Mouse (Mus musculus): ENCODE measurements around the gene Smyd3.

- TF ChIP-seq POLR2A (IDR thresholded peaks at IDR 0.05; ENCODE audit: control insufficient read depth, extremely low read depth, insufficient read depth, low read length, poor library complexity), result no peak
- no peak for TF ChIP-seq CTCF (IDR thresholded peaks at IDR 0.05; ENCODE audit: borderline replicate concordance, control insufficient read depth, extremely low read depth, insufficient read depth, low read length, poor library complexity)
Observed at GRCm38 (mm10) chr1:179368426-179369010, 149.3 kb downstream of the Smyd3 start.

Data from thymus, adult 2 months (tissue).